Mouse (Mus musculus): Measurements from ENCODE around the gene Slc25a34. TPM values are rescaled to one million over a fixed set of nuclear protein-coding genes. Genes with fewer than 3 reads are reported as not detected.

The Slc25a34 gene
- polyA plus RNA-seq, 1 experiment = 0.19 TPM

- Histone ChIP-seq H3K27ac (ENCODE audit: insufficient read depth, low read length) (no peak overlapping the region), H3K4me1 (ENCODE audit: control insufficient read depth, insufficient read depth, low read length) (no peaks in the 10 kb centered on the region), H3K4me3 (ENCODE audit: insufficient read depth, low read length) (no peak overlapping the region)
- no peak for TF ChIP-seq CTCF (IDR thresholded peaks at IDR 0.05; ENCODE audit: borderline replicate concordance, insufficient read depth, low read length)
- TF ChIP-seq POLR2A (IDR thresholded peaks at IDR 0.05; ENCODE audit: low read depth, low read length) = no peak
These were observed 7.6 kb upstream of the Slc25a34 start for GRCm38 (mm10) chr4:141631250-141631649.

- no peak overlapping the region for H3K27ac ChIP-seq (ENCODE audit: insufficient read depth, low read length)
- H3K4me3 ChIP-seq (ENCODE audit: insufficient read depth, low read length) = no peak overlapping the region
- TF ChIP-seq POLR2A (IDR thresholded peaks at IDR 0.05; ENCODE audit: low read depth, low read length) (no peak), CTCF (IDR thresholded peaks at IDR 0.05; ENCODE audit: borderline replicate concordance, insufficient read depth, low read length) (no peak)
- no peaks in the 10 kb centered on the region for H3K4me1 ChIP-seq (ENCODE audit: control insufficient read depth, insufficient read depth, low read length)
These were observed 6.4 kb upstream of the Slc25a34 start for GRCm38 (mm10) chr4:141630021-141630420.

GRCm38 (mm10) chr4:141628661-141629060 lies 5.0 kb upstream of the Slc25a34 start:
- Histone ChIP-seq H3K4me1 (ENCODE audit: control insufficient read depth, insufficient read depth, low read length) (no peaks in the 10 kb centered on the region), H3K27ac (ENCODE audit: insufficient read depth, low read length) (no peak overlapping the region), H3K4me3 (ENCODE audit: insufficient read depth, low read length) (no peak overlapping the region)
- TF ChIP-seq CTCF (IDR thresholded peaks at IDR 0.05; ENCODE audit: borderline replicate concordance, insufficient read depth, low read length) (no peak), POLR2A (IDR thresholded peaks at IDR 0.05; ENCODE audit: low read depth, low read length) (no peak)

GRCm38 (mm10) chr4:141627502-141627901 lies 3.9 kb upstream of the Slc25a34 start:
- H3K4me1 ChIP-seq (ENCODE audit: control insufficient read depth, insufficient read depth, low read length) = no peaks in the 10 kb centered on the region
- no peak for TF ChIP-seq CTCF (IDR thresholded peaks at IDR 0.05; ENCODE audit: borderline replicate concordance, insufficient read depth, low read length)
- no peak overlapping the region for H3K27ac ChIP-seq (ENCODE audit: insufficient read depth, low read length)
- H3K4me3 ChIP-seq (ENCODE audit: insufficient read depth, low read length) = no peak overlapping the region

- Histone ChIP-seq H3K4me1 (ENCODE audit: control insufficient read depth, insufficient read depth, low read length) (no peaks in the 10 kb centered on the region), H3K4me3 (ENCODE audit: insufficient read depth, low read length) (no peak overlapping the region), H3K27ac (ENCODE audit: insufficient read depth, low read length) (no peak overlapping the region)
- TF ChIP-seq CTCF (IDR thresholded peaks at IDR 0.05; ENCODE audit: borderline replicate concordance, insufficient read depth, low read length) = no peak
- no peak for TF ChIP-seq POLR2A (IDR thresholded peaks at IDR 0.05; ENCODE audit: low read depth, low read length)
These were observed 2.3 kb upstream of the Slc25a34 start for GRCm38 (mm10) chr4:141625774-141626550.

- no peak for TF ChIP-seq POLR2A (IDR thresholded peaks at IDR 0.05; ENCODE audit: low read depth, low read length)
- peak; percentile 35; the same call in 1 of the 2 replicates for TF ChIP-seq CTCF (IDR thresholded peaks at IDR 0.05; ENCODE audit: borderline replicate concordance, insufficient read depth, low read length)
- Histone ChIP-seq H3K4me1 (ENCODE audit: control insufficient read depth, insufficient read depth, low read length) (no peaks in the 10 kb centered on the region), H3K4me3 (ENCODE audit: insufficient read depth, low read length) (no peak overlapping the region), H3K27ac (ENCODE audit: insufficient read depth, low read length) (no peak overlapping the region)
These were observed 1.6 kb upstream of the Slc25a34 start for GRCm38 (mm10) chr4:141624983-141625773.

GRCm38 (mm10) chr4:141624134-141624533 lies 513 bp upstream of the Slc25a34 start:
- Histone ChIP-seq H3K4me1 (ENCODE audit: control insufficient read depth, insufficient read depth, low read length) (no peaks in the 10 kb centered on the region), H3K27ac (ENCODE audit: insufficient read depth, low read length) (no peak overlapping the region), H3K4me3 (ENCODE audit: insufficient read depth, low read length) (no peak overlapping the region)
- TF ChIP-seq CTCF (IDR thresholded peaks at IDR 0.05; ENCODE audit: borderline replicate concordance, insufficient read depth, low read length) = no peak
- TF ChIP-seq POLR2A (IDR thresholded peaks at IDR 0.05; ENCODE audit: low read depth, low read length) = no peak

GRCm38 (mm10) chr4:141623037-141623436 lies 584 bp downstream of the Slc25a34 start:
- TF ChIP-seq POLR2A (IDR thresholded peaks at IDR 0.05; ENCODE audit: low read depth, low read length) = no peak
- TF ChIP-seq CTCF (IDR thresholded peaks at IDR 0.05; ENCODE audit: borderline replicate concordance, insufficient read depth, low read length) = no peak
- no peaks in the 10 kb centered on the region for H3K4me1 ChIP-seq (ENCODE audit: control insufficient read depth, insufficient read depth, low read length)
- no peak overlapping the region for H3K27ac ChIP-seq (ENCODE audit: insufficient read depth, low read length)
- no peak overlapping the region for H3K4me3 ChIP-seq (ENCODE audit: insufficient read depth, low read length)

GRCm38 (mm10) chr4:141622580-141622979 lies 1.0 kb downstream of the Slc25a34 start:
- Histone ChIP-seq H3K4me1 (ENCODE audit: control insufficient read depth, insufficient read depth, low read length) (no peaks in the 10 kb centered on the region), H3K27ac (ENCODE audit: insufficient read depth, low read length) (no peak overlapping the region), H3K4me3 (ENCODE audit: insufficient read depth, low read length) (no peak overlapping the region)
- TF ChIP-seq CTCF (IDR thresholded peaks at IDR 0.05; ENCODE audit: borderline replicate concordance, insufficient read depth, low read length) (no peak), POLR2A (IDR thresholded peaks at IDR 0.05; ENCODE audit: low read depth, low read length) (no peak)

GRCm38 (mm10) chr4:141622091-141622490 lies 1.5 kb downstream of the Slc25a34 start:
- Histone ChIP-seq H3K27ac (ENCODE audit: insufficient read depth, low read length) (no peak overlapping the region), H3K4me3 (ENCODE audit: insufficient read depth, low read length) (no peak overlapping the region), H3K4me1 (ENCODE audit: control insufficient read depth, insufficient read depth, low read length) (no peaks in the 10 kb centered on the region)
- TF ChIP-seq CTCF (IDR thresholded peaks at IDR 0.05; ENCODE audit: borderline replicate concordance, insufficient read depth, low read length) (no peak), POLR2A (IDR thresholded peaks at IDR 0.05; ENCODE audit: low read depth, low read length) (no peak)
